Mouse (Mus musculus) lung, embryonic 15.5 days (tissue): ENCODE measurements around the gene Gm17542. TPM values are rescaled to one million over a fixed set of nuclear protein-coding genes. Genes with fewer than 3 reads are reported as not detected.

ENCODE experiments used
- ATAC-seq: fragments of 200-750 bp; cut with Nextera tagmentation; 2 replicates; pipeline ENCODE4 v1.8.0; 2017; ENCODE audit warnings: moderate number of reproducible peaks, borderline replicate concordance; ENCODE audit not compliant: low FRiP score, low TSS enrichment; ENCODE audit errors: extremely low read depth
- H3K27ac ChIP-seq: fragments of 300-500 bp; sonication (generic); 2 replicates; pipeline ENCODE4 v1.5.1; 2015; ENCODE audit warnings: moderate library complexity, mild to moderate bottlenecking, inconsistent platforms
- H3K27me3 ChIP-seq: fragments of 300-500 bp; sonication (generic); 2 replicates; pipeline ENCODE4 v1.6.1; 2015; ENCODE audit warnings: inconsistent platforms
- H3K36me3 ChIP-seq: fragments of 300-500 bp; sonication (generic); 2 replicates; pipeline ENCODE4 v1.6.1; 2015; ENCODE audit warnings: inconsistent platforms
- H3K4me1 ChIP-seq: fragments of 300-500 bp; sonication (generic); 2 replicates; pipeline ENCODE4 v1.6.1; 2015; ENCODE audit warnings: inconsistent platforms
- H3K4me2 ChIP-seq: fragments of 300-500 bp; sonication (generic); 2 replicates; pipeline ENCODE4 v1.6.1; 2015; ENCODE audit warnings: inconsistent platforms, mild to moderate bottlenecking, moderate library complexity
- H3K4me3 ChIP-seq: fragments of 300-500 bp; sonication (generic); 2 replicates; pipeline ENCODE4 v1.5.1; 2015; ENCODE audit warnings: mild to moderate bottlenecking, inconsistent platforms
- H3K9ac ChIP-seq: fragments of 300-500 bp; sonication (generic); 2 replicates; pipeline ENCODE4 v1.6.1; 2015; ENCODE audit warnings: inconsistent platforms
- H3K9me3 ChIP-seq: fragments of 300-500 bp; sonication (generic); 2 replicates; pipeline ENCODE4 v1.6.1; 2016; ENCODE audit warnings: inconsistent platforms
- WGBS: fragments of 180-500 bp; shearing (Covaris S2); methylation state at CpG from one replicate; pipeline ENCODE4 v1.1.7; 2015; 5-methylcytosine and 5-hydroxymethylcytosine counted together
- polyA plus RNA-seq: library from polyadenylated mRNA; unstranded; fragments of >200 nt; fragmentation: Nextera tagmentation; extraction: Ambion mirVana; gene quantifications from 2 replicates; pipeline ENCODE4 v1.2.1, GENCODE M21; 2015

The Gm17542 gene
- polyA plus RNA-seq, 1 experiment from 2014 or later, result not detected

DNA sequence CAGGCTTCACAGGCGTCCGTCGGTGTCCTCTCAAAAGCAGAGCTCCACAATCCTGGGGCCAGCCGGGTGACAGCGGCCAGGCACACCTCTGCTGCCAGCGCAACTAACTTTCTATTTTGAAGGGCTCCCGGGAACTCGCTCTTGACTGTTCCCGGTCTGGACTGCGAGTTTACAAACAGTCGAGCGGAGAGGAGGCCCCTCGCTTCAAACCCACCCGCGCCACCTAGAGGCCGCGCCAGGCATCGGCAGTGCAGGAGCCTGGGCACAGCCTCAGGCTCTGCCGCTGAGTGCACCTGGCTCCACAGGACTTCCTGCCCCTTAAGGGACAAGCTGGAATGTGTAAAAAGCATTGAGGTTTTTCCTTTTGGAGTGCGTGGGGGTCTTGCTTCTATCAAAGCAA, 42.5 kb downstream of the Gm17542 start, which contains the start of gene Edar:
TSS of gene Edar (minus strand) at position 122 of the 400 bp plus-strand sequence.
- H3K4me3 ChIP-seq, result peak within 1 kb of the TSS; percentile 40
- ATAC-seq, result peak; percentile 81
- H3K4me2 ChIP-seq, result peak within 1 kb of the TSS; percentile 68
- peaks cover 3% of the 10 kb centered on the region; the same call in 1 of the 2 replicates for H3K4me1 ChIP-seq
- no peaks in the 10 kb centered on the region for H3K36me3 ChIP-seq
- peaks cover 7% of the 10 kb centered on the region; the same call in 1 of the 2 replicates for H3K27me3 ChIP-seq
- no peak within 1 kb of the TSS for H3K27ac ChIP-seq
- H3K9me3 ChIP-seq, result no peaks in the 10 kb centered on the region
- WGBS, result 3% methylated on average over 20 of the region's 20 CpGs
- no peak within 1 kb of the TSS for H3K9ac ChIP-seq

DNA sequence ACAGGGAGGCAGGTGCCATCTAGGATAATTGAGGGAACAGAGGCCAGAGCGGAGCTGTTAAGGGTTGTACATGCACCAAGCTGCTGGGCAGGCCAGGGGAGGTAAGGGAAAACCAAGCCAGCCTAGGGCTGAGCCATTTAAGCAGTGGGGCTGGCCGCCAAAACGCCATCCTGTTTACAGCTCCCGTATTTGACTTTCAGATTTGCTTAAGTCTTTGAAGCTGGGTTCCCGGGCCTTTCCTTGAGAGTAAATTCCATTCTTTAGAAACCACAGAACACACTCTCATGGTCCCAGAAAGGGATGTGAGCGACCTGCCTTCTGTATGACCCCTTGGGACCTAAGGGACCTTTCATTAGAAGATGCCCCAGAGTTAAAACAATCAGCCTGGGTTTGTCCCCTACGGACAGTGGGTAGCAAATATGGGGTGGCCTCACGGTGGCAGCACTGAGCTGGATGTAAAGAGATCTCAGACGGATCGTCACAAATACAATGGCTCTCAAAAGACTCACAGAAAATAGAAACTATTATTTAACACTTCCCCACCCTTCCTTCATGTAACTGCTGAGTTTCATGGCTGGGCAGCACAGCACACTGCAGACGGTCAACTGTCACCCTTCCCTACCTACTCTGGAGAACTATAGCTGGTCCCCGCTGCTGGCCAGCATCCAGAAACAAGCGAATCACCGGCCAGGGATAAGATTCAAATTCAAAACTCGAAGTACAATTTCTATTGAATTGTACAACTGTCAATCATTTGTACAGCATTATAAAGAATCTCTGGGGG, 44.5 kb downstream of the Gm17542 start:
- Histone ChIP-seq H3K4me1 (peaks cover 3% of the 10 kb centered on the region; the same call in 1 of the 2 replicates), H3K9me3 (no peaks in the 10 kb centered on the region), H3K4me2 (peak overlapping the region; percentile 21), H3K27me3 (peaks cover 7% of the 10 kb centered on the region; the same call in 1 of the 2 replicates), H3K4me3 (no peak overlapping the region), H3K9ac (no peak overlapping the region), H3K27ac (no peak overlapping the region), H3K36me3 (no peaks in the 10 kb centered on the region)
- ATAC-seq, result peak; percentile 42; the same call in 1 of the 2 replicates
- WGBS, result 30% methylated on average over 15 of the region's 15 CpGs

DNA sequence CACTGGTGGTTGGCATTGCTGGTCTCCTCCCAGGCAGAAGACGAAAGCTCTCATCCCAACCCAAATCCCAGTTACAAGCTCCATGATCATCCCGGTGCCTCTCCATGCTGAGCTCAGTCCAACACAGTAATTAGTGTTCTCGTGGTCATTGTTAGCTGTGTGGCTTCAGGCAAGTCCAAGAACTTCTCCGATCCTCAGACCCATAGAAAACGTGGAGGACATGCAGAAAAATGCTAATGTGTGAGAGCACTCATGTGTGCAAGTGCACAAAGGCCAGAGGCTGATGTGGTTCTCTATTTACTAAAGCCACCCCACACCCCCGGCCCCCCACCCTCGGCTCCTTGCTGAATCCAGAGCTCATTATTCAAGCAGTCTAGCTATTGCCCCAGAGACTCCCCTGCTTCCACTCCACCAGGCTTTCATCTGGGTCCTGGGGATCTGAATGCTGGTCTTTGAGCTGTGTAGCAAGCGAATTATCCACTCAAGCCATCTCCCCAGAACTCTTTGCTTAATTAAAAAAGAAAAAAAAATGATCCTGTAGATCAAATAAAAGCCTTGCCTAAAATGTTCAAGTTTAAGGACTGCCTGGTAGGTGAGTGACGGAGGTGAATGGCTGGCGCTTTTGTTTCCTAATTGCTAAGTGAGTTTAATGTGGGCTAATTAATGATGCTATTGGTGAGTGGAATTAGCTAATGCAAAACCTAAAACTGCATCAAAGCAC, 45.3 kb downstream of the Gm17542 start:
- peak overlapping the region; percentile 21; the same call in 1 of the 2 replicates for H3K4me2 ChIP-seq
- no peak for ATAC-seq
- no peak overlapping the region for H3K4me3 ChIP-seq
- H3K27me3 ChIP-seq, result peaks cover 7% of the 10 kb centered on the region; the same call in 1 of the 2 replicates
- peaks cover 3% of the 10 kb centered on the region; the same call in 1 of the 2 replicates for H3K4me1 ChIP-seq
- no peaks in the 10 kb centered on the region for H3K9me3 ChIP-seq
- no peak overlapping the region for H3K9ac ChIP-seq
- H3K36me3 ChIP-seq, result no peaks in the 10 kb centered on the region
- 70% methylated on average over 10 of the region's 10 CpGs for WGBS
- H3K27ac ChIP-seq, result no peak overlapping the region

DNA sequence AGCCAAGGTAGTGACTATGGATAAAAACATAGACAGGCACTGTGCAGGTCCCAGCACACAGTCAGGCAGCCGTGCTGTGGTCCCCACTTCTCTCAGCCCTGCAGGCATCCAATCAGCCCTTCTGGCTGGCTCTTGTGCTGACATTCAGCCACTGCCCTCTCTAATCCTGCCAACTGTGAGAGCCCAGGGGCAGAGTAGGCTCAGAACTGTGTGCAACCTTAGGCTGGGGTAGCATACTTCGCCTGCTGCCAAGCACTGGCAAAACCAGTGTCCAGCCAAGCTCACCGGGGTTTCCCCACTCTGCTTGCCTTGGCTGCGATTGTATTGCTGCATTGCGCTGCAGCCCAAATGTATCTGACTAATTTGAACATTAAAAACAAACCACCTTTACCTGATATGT, 54.1 kb downstream of the Gm17542 start:
- Histone ChIP-seq H3K4me2 (no peak overlapping the region), H3K27me3 (no peaks in the 10 kb centered on the region), H3K4me3 (no peak overlapping the region), H3K9me3 (no peaks in the 10 kb centered on the region), H3K36me3 (no peaks in the 10 kb centered on the region), H3K4me1 (peaks cover 9% of the 10 kb centered on the region; the same call in 1 of the 2 replicates), H3K27ac (no peak overlapping the region), H3K9ac (no peak overlapping the region)
- 77% methylated on average over 5 of the region's 5 CpGs for WGBS
- peak; percentile 10; the same call in 1 of the 2 replicates for ATAC-seq

Other genes starting within 250 kb of the Gm17542 start
- gene Ccdc138, start 220.3 kb downstream of the Gm17542 start, polyA plus RNA-seq, result 10.1 and 10.4 TPM in 2 replicates
- gene Edar, start 42.6 kb downstream of the Gm17542 start, polyA plus RNA-seq, result 0.35 and 0.40 TPM in 2 replicates
- 2.4 and 2.9 TPM in 2 replicates for gene Sh3rf3, start 95.1 kb upstream of the Gm17542 start, polyA plus RNA-seq